Mouse (Mus musculus): ENCODE measurements at regions not wholly inside any gene's neighbourhood (a gene's known extent, or its start where the extent isn't known, plus 50 kb on each side); places are given as distances from the start of the nearest gene placed in this dataset.

- no peak for DNase-seq (ENCODE audit: low spot score)
These were observed 216.9 kb upstream of the Ankrd55 start for GRCm38 (mm10) chr13:112071209-112071955.

- DNase-seq (ENCODE audit: low spot score): no peak
These were observed 216.3 kb upstream of the Ankrd55 start for GRCm38 (mm10) chr13:112071956-112072314.

GRCm38 (mm10) chr13:112073519-112074406 is 214.5 kb upstream of the Ankrd55 start:
- no peak for DNase-seq (ENCODE audit: low spot score)

- DNase-seq (ENCODE audit: low spot score): no peak
These were observed 212.3 kb upstream of the Ankrd55 start for GRCm38 (mm10) chr13:112075847-112076479.

- no peak for DNase-seq (ENCODE audit: low spot score)
These were observed 210.2 kb upstream of the Ankrd55 start for GRCm38 (mm10) chr13:112078088-112078487.

- DNase-seq (ENCODE audit: low spot score): no peak
These were observed 206.3 kb upstream of the Ankrd55 start for GRCm38 (mm10) chr13:112081935-112082334.

GRCm38 (mm10) chr13:112084484-112085278 is 203.6 kb upstream of the Ankrd55 start:
- no peak for DNase-seq (ENCODE audit: low spot score)

GRCm38 (mm10) chr13:112088312-112088771 is 199.9 kb upstream of the Ankrd55 start:
- no peak for DNase-seq (ENCODE audit: low spot score)

GRCm38 (mm10) chr13:112090737-112091136 is 197.5 kb upstream of the Ankrd55 start:
- DNase-seq (ENCODE audit: low spot score): no peak

- no peak for DNase-seq (ENCODE audit: low spot score)
These were observed 192.6 kb upstream of the Ankrd55 start for GRCm38 (mm10) chr13:112095595-112096139.

- no peak for DNase-seq (ENCODE audit: low spot score)
These were observed 188.2 kb upstream of the Ankrd55 start for GRCm38 (mm10) chr13:112099953-112100591.

GRCm38 (mm10) chr13:112100592-112101420 is 187.4 kb upstream of the Ankrd55 start:
- DNase-seq (ENCODE audit: low spot score): no peak

GRCm38 (mm10) chr13:112101421-112101756 is 186.9 kb upstream of the Ankrd55 start:
- no peak for DNase-seq (ENCODE audit: low spot score)

- DNase-seq (ENCODE audit: low spot score): no peak
These were observed 182.3 kb upstream of the Ankrd55 start for GRCm38 (mm10) chr13:112105953-112106352.

- DNase-seq (ENCODE audit: low spot score): no peak
These were observed 173.5 kb upstream of the Ankrd55 start for GRCm38 (mm10) chr13:112114741-112115201.

GRCm38 (mm10) chr13:112116101-112116726 is 172.0 kb upstream of the Ankrd55 start:
- DNase-seq (ENCODE audit: low spot score): no peak

- DNase-seq (ENCODE audit: low spot score): no peak
These were observed 169.7 kb upstream of the Ankrd55 start for GRCm38 (mm10) chr13:112118564-112118963.

- DNase-seq (ENCODE audit: low spot score): no peak
These were observed 168.6 kb upstream of the Ankrd55 start for GRCm38 (mm10) chr13:112119611-112120041.

- DNase-seq (ENCODE audit: low spot score): no peak
These were observed 167.9 kb upstream of the Ankrd55 start for GRCm38 (mm10) chr13:112120346-112120745.

Measured in left cerebral cortex, adult 11 months (tissue).